In genomic region chr13:48869088-48869487, GRCm38 (mm10) we compare ENCODE assay signal across 8 mouse cellular contexts. TPM values are rescaled to one million over a fixed set of nuclear protein-coding genes. Genes with fewer than 3 reads are reported as not detected.
DNase-seq lines count a peak whose midpoint lies in the region; ATAC-seq and TF ChIP-seq lines count a peak whose summit lies in the region.

No protein-coding gene starts in this region.

- DNase-seq in cerebellum, adult 2 months, result peak; percentile 53
- DNase-seq in cerebellum, adult 9-10 months, result no peak
- no peak for DNase-seq in thymus, adult 2 months
- DNase-seq in thymus, adult 18-20 months, result no peak
- DNase-seq in layer of hippocampus, adult 9-11 months, result no peak
- DNase-seq in urinary bladder, adult 18-20 months (ENCODE audit: low spot score in 2 of 2), result no peak

- no peak for TF ChIP-seq CTCF in cerebellum, adult 2 months (IDR thresholded peaks at IDR 0.05; ENCODE audit: borderline replicate concordance, insufficient read depth, low read depth, low read length)
- TF ChIP-seq CTCF in thymus, adult 2 months (IDR thresholded peaks at IDR 0.05; ENCODE audit: borderline replicate concordance, control insufficient read depth, extremely low read depth, insufficient read depth, low read length, poor library complexity), result no peak

- H3K27ac ChIP-seq in cerebellum, adult 2 months (ENCODE audit: insufficient read depth, low read length), result peak overlapping the region; percentile 17; the same call in 1 of the 2 replicates
- H3K27ac ChIP-seq in thymus, adult 2 months (ENCODE audit: control insufficient read depth, insufficient read depth, low read length), result peak overlapping the region; percentile 95
- H3K27ac ChIP-seq in limb, embryonic 15.5 days, result peak overlapping the region; percentile 92
- H3K27ac ChIP-seq in stomach, embryonic 16.5 days (ENCODE audit: low read length), result peak overlapping the region; percentile 84; the same call in 1 of the 2 replicates

- H3K36me3 ChIP-seq in thymus, adult 2 months (ENCODE audit: control insufficient read depth, insufficient read depth, low read length), result no peaks in the 10 kb centered on the region
- no peaks in the 10 kb centered on the region for H3K36me3 ChIP-seq in limb, embryonic 15.5 days
- no peaks in the 10 kb centered on the region for H3K36me3 ChIP-seq in stomach, embryonic 16.5 days (ENCODE audit: control insufficient read depth, insufficient read depth, low read length)

- peak overlapping the region; percentile 65 for H3K4me3 ChIP-seq in cerebellum, adult 2 months (replicated peaks; ENCODE audit: insufficient read depth, low read depth, low read length)
- H3K4me3 ChIP-seq in thymus, adult 2 months (ENCODE audit: control insufficient read depth, insufficient read depth, low read length), result peak overlapping the region; percentile 61
- peak overlapping the region; percentile 84 for H3K4me3 ChIP-seq in limb, embryonic 15.5 days
- peak overlapping the region; percentile 80 for H3K4me3 ChIP-seq in stomach, embryonic 16.5 days (replicated peaks; ENCODE audit: low read length)

- H3K4me1 ChIP-seq in cerebellum, adult 2 months (ENCODE audit: control insufficient read depth, insufficient read depth, low read length), result peaks cover 48% of the 10 kb centered on the region
- peaks cover 65% of the 10 kb centered on the region for H3K4me1 ChIP-seq in thymus, adult 2 months (replicated peaks; ENCODE audit: control insufficient read depth, insufficient read depth, low read length)
- peaks cover 61% of the 10 kb centered on the region for H3K4me1 ChIP-seq in limb, embryonic 15.5 days
- peaks cover 47% of the 10 kb centered on the region for H3K4me1 ChIP-seq in stomach, embryonic 16.5 days (ENCODE audit: control insufficient read depth, insufficient read depth, low read length)

- H3K4me2 ChIP-seq in limb, embryonic 15.5 days, result peak overlapping the region; percentile 66
- peak overlapping the region; percentile 87 for H3K4me2 ChIP-seq in stomach, embryonic 16.5 days (ENCODE audit: low read depth, low read length)

- H3K27me3 ChIP-seq in cerebellum, adult 2 months (ENCODE audit: control insufficient read depth, insufficient read depth, low read length), result no peaks in the 10 kb centered on the region
- H3K27me3 ChIP-seq in thymus, adult 2 months (ENCODE audit: control insufficient read depth, insufficient read depth, low read length), result no peaks in the 10 kb centered on the region
- no peaks in the 10 kb centered on the region for H3K27me3 ChIP-seq in limb, embryonic 15.5 days
- no peaks in the 10 kb centered on the region for H3K27me3 ChIP-seq in stomach, embryonic 16.5 days (ENCODE audit: control insufficient read depth, insufficient read depth, low read length)

- no peak for TF ChIP-seq POLR2A in cerebellum, adult 2 months (IDR thresholded peaks at IDR 0.05; ENCODE audit: borderline replicate concordance, insufficient read depth, low read length)
- no peak for TF ChIP-seq POLR2A in thymus, adult 2 months (IDR thresholded peaks at IDR 0.05; ENCODE audit: control insufficient read depth, extremely low read depth, insufficient read depth, low read length, poor library complexity)

- peak overlapping the region; percentile 95 for H3K9ac ChIP-seq in limb, embryonic 15.5 days
- H3K9ac ChIP-seq in stomach, embryonic 16.5 days (ENCODE audit: low read length), result peak overlapping the region; percentile 99

- ATAC-seq in limb, embryonic 15.5 days (ENCODE audit: insufficient number of reproducible peaks, low FRiP score, low TSS enrichment, low read depth), result no peak
- ATAC-seq in stomach, embryonic 16.5 days (ENCODE audit: insufficient read depth, low FRiP score), result no peak

- 7% methylated on average over 5 of the region's 5 CpGs for WGBS in cerebellum, adult 2 months
- 15% methylated on average over 5 of the region's 5 CpGs for WGBS in thymus, adult 2 months
- 21% methylated on average over 5 of the region's 5 CpGs for WGBS in limb, embryonic 15.5 days
- WGBS in stomach, embryonic 16.5 days, result 24% methylated on average over 5 of the region's 5 CpGs

- no peaks in the 10 kb centered on the region for H3K9me3 ChIP-seq in limb, embryonic 15.5 days
- H3K9me3 ChIP-seq in stomach, embryonic 16.5 days (replicated peaks; ENCODE audit: control insufficient read depth, low read length), result no peaks in the 10 kb centered on the region

RNA-seq across cellular contexts. Expression of gene Phf2, which starts 1.8 kb away (rescaled TPM):
- polyA plus RNA-seq in cerebellum, adult 2 months (2012; rRNA removed), result 25.9 and 29.1 TPM in 2 replicates
- polyA plus RNA-seq in thymus, adult 2 months (2012; rRNA removed), result 74.4 and 102 TPM in 2 replicates
- 7.7 and 8.5 TPM in 2 replicates for polyA plus RNA-seq in limb, embryonic 15.5 days (2015; fragmentation: Nextera tagmentation; extraction: Ambion mirVana)
- 6.1 and 6.3 TPM in 2 replicates for polyA plus RNA-seq in stomach, embryonic 16.5 days (2015; fragmentation: Nextera tagmentation; extraction: Ambion mirVana)

Comparison
In these comparisons a context has a peak if more than half of its experiments do, and no peak if none do; other contexts are left out.
1. DNase-seq: peak in cerebellum, adult 2 months (2 of 2); none in cerebellum, adult 9-10 months (single experiment), thymus, adult 2 months (single experiment), thymus, adult 18-20 months (0 of 2), layer of hippocampus, adult 9-11 months (single experiment) and urinary bladder, adult 18-20 months (0 of 2).
2. H3K27ac ChIP-seq: peak in every context shown above with its lines; median percentile 95 in thymus, adult 2 months; 92 in limb, embryonic 15.5 days; 84 in stomach, embryonic 16.5 days; 17 in cerebellum, adult 2 months.
3. Peak in every context shown above with its lines, with median percentiles within 50 percentile points of each other: H3K4me3 ChIP-seq.